Mouse (Mus musculus): ENCODE data around the gene Pebp1. TPM values are rescaled to one million over a fixed set of nuclear protein-coding genes. Genes with fewer than 3 reads are reported as not detected.

Pebp1 gene
- polyA plus RNA-seq, 1 experiment from 2014 or later, result 543 TPM

DNA sequence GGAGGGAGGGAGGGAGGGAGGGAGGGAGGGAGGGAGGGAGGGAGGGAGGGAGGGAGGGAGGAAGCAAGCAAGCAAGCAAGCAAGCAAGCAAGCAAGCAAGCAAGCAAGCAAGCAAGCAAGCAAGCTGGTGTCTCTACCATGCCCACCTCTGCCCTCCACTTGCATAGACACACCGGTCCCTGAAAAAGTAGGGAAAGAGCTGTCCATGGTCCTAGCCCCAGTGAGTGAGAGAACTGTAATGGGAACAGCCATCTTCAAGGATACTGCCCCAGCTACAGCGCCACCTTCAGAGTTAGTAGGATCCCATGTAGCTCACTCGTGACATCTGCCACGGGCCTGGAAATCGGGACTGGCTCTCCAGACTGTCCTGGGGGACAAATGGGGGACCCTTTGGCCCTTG lies 22.7 kb downstream of the Pebp1 start:
- Histone ChIP-seq H3K4me1 (replicated peaks) (no peaks in the 10 kb centered on the region), H3K4me2 (no peak overlapping the region), H3K36me3 (peaks cover 11% of the 10 kb centered on the region), H3K9me3 (replicated peaks) (no peaks in the 10 kb centered on the region), H3K9ac (no peak overlapping the region), H3K27me3 (no peaks in the 10 kb centered on the region), H3K27ac (no peak overlapping the region), H3K4me3 (no peak overlapping the region)
- WGBS, result 48% methylated on average over 5 of the region's 5 CpGs
- ATAC-seq (replicated peaks; ENCODE audit: insufficient number of reproducible peaks, insufficient read depth, low FRiP score, low read depth), result no peak

DNA sequence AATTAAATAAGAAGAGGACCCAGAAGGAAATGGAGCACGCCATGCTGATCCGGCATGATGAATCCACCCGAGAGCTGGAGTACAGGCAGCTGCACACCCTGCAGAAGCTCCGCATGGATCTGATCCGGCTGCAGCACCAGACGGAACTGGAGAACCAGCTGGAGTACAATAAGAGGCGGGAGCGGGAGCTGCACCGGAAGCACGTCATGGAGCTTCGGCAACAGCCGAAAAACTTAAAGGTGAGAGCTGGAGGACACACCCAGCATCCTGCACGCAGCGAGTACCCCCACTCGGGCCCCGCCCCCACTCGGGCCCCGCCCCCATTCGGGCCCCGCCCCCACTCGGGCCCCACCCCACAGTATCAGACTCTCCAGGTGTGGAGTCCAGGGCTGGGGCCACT lies 23.9 kb downstream of the Pebp1 start:
- no peak overlapping the region for H3K4me2 ChIP-seq
- 78% methylated on average over 21 of the region's 21 CpGs for WGBS
- ATAC-seq (replicated peaks; ENCODE audit: insufficient number of reproducible peaks, insufficient read depth, low FRiP score, low read depth), result no peak

DNA sequence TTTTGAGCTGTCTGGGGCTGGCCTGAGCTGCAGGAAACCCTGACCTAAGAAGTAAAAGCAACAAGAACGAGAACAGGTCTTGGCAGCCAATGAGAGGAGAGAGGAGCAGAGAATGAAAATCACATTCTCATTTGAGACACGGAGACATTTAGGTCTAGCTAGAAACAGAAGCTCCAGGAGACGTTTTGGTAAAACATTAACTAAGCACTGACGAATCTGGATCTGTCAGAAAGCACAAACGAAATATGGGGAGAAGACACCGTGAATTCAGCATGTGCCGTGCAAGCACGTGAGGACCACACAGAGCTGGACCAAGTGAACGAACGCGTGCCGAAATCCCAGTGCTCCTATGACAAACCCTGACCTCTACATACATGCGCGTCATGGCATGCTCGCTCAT lies 29.1 kb downstream of the Pebp1 start:
- Histone ChIP-seq H3K27ac (no peak overlapping the region), H3K4me3 (no peak overlapping the region), H3K27me3 (no peaks in the 10 kb centered on the region), H3K4me2 (no peak overlapping the region), H3K36me3 (peaks cover 13% of the 10 kb centered on the region), H3K9me3 (replicated peaks) (no peaks in the 10 kb centered on the region), H3K9ac (no peak overlapping the region), H3K4me1 (replicated peaks) (no peaks in the 10 kb centered on the region)
- WGBS, result 90% methylated on average over 15 of the region's 15 CpGs
- no peak for ATAC-seq (replicated peaks; ENCODE audit: insufficient number of reproducible peaks, insufficient read depth, low FRiP score, low read depth)

More for the DNA sequence above, 23.9 kb downstream of the Pebp1 start:
- Histone ChIP-seq H3K27ac (no peak overlapping the region), H3K36me3 (peaks cover 11% of the 10 kb centered on the region), H3K27me3 (no peaks in the 10 kb centered on the region), H3K4me3 (no peak overlapping the region), H3K9ac (no peak overlapping the region), H3K9me3 (replicated peaks) (no peaks in the 10 kb centered on the region), H3K4me1 (replicated peaks) (no peaks in the 10 kb centered on the region)

DNA sequence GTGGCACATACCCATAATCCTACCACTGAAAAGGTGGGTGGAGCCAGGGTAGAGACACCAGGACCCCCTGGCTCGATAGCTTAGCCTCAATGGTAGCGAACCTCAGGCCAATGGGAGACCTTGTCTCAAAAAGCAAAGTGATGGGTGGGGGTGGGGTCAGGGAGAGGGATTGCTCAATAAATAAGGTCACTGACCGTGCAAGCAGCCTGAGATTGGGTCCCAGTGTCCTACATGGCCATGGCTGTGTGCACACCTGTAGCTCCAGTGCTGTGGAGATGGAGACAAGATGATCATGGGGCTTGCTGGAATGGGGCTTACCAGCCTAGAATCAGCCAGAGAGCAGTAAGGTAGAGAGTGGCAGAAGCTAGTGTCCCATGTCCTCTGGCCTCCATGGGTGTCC lies 35.7 kb downstream of the Pebp1 start:
- ATAC-seq (replicated peaks; ENCODE audit: insufficient number of reproducible peaks, insufficient read depth, low FRiP score, low read depth), result no peak
- Histone ChIP-seq H3K36me3 (0 out of 2 replicates have a peak, but pooled peaks cover 5% of the 10 kb centered on the region), H3K4me1 (replicated peaks) (0 out of 2 replicates have a peak, but pooled peaks cover 5% of the 10 kb centered on the region), H3K4me3 (no peak overlapping the region), H3K9ac (no peak overlapping the region), H3K4me2 (no peak overlapping the region), H3K27ac (no peak overlapping the region), H3K9me3 (replicated peaks) (no peaks in the 10 kb centered on the region), H3K27me3 (no peaks in the 10 kb centered on the region)
- 96% methylated on average over 3 of the region's 3 CpGs for WGBS

DNA sequence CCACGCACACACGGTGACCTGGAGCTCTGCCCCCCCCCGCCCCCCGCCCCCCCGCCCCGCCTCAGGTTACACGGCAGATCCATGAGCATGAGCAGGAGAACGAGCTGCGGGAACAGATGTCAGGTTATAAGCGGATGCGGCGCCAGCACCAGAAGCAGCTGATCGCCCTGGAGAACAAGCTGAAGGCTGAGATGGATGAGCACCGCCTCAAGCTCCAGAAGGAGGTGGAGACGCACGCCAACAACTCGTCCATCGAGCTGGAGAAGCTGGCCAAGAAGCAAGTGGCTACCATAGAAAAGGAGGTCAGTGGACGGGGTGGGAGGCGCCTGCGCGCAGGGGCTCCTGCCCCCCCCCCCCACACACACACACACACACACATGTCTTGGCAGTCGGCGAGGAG lies 36.6 kb downstream of the Pebp1 start:
- H3K27ac ChIP-seq, result no peak overlapping the region
- H3K4me1 ChIP-seq (replicated peaks), result 0 out of 2 replicates have a peak, but pooled peaks cover 5% of the 10 kb centered on the region
- H3K9ac ChIP-seq, result no peak overlapping the region
- no peaks in the 10 kb centered on the region for H3K9me3 ChIP-seq (replicated peaks)
- 71% methylated on average over 23 of the region's 24 CpGs for WGBS
- H3K4me2 ChIP-seq, result no peak overlapping the region
- H3K27me3 ChIP-seq, result no peaks in the 10 kb centered on the region
- no peak overlapping the region for H3K4me3 ChIP-seq
- H3K36me3 ChIP-seq, result no peaks in the 10 kb centered on the region
- ATAC-seq (replicated peaks; ENCODE audit: insufficient number of reproducible peaks, insufficient read depth, low FRiP score, low read depth), result no peak

DNA sequence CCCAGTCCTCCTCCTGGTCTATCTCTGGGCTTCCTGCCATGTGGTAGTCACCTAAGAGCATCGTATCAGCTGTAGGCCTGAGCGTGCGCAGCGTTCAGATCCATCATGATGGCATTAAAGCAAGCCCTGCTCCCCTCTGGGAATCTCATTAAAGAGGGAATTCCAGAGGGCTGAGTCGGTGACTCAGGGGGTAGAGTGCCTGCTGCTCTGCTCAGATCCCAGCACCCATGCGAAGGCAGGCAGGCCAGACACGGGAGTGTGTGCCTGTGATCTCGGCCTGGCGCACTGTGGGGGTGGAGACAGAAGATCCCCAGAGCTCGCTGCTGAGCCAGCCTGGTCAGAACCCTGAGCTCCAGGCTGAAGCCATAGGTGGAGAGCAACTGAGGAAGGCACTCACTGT lies 39.1 kb downstream of the Pebp1 start:
- Histone ChIP-seq H3K4me1 (replicated peaks) (0 out of 2 replicates have a peak, but pooled peaks cover 5% of the 10 kb centered on the region), H3K4me2 (no peak overlapping the region), H3K4me3 (no peak overlapping the region), H3K9me3 (replicated peaks) (no peaks in the 10 kb centered on the region), H3K9ac (no peak overlapping the region), H3K36me3 (no peaks in the 10 kb centered on the region), H3K27ac (no peak overlapping the region), H3K27me3 (no peaks in the 10 kb centered on the region)
- ATAC-seq (replicated peaks; ENCODE audit: insufficient number of reproducible peaks, insufficient read depth, low FRiP score, low read depth), result 0 out of 2 replicates have a peak, but pooled peaks have one; percentile 40
- WGBS, result 20% methylated on average over 10 of the region's 10 CpGs

DNA sequence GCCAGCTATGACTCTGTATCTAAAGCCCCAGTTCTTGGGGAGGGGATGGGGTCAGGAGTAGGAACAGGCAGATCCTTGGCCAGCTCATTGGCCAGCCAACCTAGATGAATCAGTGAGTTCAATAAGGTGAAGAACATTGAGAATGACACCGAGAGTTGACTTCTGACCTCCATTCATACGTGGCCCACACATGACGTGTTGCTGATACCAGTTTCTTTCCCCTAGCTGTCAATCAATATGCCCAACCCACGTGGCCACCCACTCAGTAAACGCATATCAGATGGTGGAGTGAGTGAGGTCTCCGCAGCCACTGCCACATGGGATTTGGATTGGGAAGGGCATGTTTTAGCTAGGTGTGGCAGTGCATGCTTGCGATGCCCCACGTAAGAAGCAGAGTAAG lies 42.3 kb downstream of the Pebp1 start:
- H3K27me3 ChIP-seq, result no peaks in the 10 kb centered on the region

DNA sequence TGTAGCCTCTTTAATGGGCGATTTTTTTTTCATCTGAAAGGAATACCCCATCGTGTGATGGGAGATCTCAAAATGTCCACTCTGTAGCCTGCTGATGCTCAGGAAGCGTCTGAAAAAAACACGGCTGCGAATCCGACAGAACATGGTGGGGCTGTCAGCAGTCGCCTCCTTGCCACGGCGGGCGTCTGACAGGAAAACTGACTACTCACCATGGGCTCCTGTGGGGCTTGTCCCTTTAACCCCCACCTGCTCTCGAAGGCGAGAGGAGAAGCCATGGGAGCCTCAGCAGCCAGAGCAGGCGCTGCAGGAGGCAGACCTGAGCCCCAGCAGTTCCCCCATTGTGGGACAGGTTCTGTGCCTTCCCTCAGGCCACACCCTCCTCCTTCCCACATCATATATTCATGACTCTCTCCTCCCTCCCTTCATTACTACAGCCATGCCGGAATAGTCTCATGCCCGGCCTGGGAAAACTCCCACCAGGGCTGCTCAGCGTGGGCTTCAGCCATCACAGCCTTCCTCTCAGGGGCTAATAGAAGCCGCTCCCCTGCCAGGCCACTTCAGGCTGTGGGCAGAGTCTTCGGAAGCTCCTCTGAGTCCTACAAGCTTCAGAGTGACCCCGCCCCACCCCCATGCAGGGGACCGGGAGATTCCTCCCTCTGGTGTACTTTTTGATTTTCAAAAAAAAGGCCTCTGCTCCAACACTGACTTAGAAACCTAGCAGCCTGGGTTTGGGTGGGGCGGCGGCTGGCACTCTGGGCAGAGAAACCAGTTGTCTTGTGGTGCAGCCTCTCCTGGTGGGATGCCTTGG lies 44.5 kb downstream of the Pebp1 start:
- Histone ChIP-seq H3K9ac (peak overlapping the region; percentile 38; the same call in 1 of the 2 replicates), H3K9me3 (replicated peaks) (no peaks in the 10 kb centered on the region), H3K4me3 (peak overlapping the region; percentile 43), H3K4me1 (replicated peaks) (peaks cover 17% of the 10 kb centered on the region), H3K27me3 (no peaks in the 10 kb centered on the region), H3K4me2 (peak overlapping the region; percentile 79), H3K27ac (no peak overlapping the region), H3K36me3 (no peaks in the 10 kb centered on the region)
- WGBS, result 30% methylated on average over 22 of the region's 22 CpGs
- ATAC-seq (replicated peaks; ENCODE audit: insufficient number of reproducible peaks, insufficient read depth, low FRiP score, low read depth), result no peak

More for the DNA sequence above, 42.3 kb downstream of the Pebp1 start:
- Histone ChIP-seq H3K9me3 (replicated peaks) (no peaks in the 10 kb centered on the region), H3K4me1 (replicated peaks) (peaks cover 19% of the 10 kb centered on the region), H3K9ac (no peak overlapping the region), H3K27ac (no peak overlapping the region), H3K36me3 (no peaks in the 10 kb centered on the region), H3K4me2 (no peak overlapping the region), H3K4me3 (no peak overlapping the region)
- no peak for ATAC-seq (replicated peaks; ENCODE audit: insufficient number of reproducible peaks, insufficient read depth, low FRiP score, low read depth)
- WGBS, result 89% methylated on average over 8 of the region's 8 CpGs

DNA sequence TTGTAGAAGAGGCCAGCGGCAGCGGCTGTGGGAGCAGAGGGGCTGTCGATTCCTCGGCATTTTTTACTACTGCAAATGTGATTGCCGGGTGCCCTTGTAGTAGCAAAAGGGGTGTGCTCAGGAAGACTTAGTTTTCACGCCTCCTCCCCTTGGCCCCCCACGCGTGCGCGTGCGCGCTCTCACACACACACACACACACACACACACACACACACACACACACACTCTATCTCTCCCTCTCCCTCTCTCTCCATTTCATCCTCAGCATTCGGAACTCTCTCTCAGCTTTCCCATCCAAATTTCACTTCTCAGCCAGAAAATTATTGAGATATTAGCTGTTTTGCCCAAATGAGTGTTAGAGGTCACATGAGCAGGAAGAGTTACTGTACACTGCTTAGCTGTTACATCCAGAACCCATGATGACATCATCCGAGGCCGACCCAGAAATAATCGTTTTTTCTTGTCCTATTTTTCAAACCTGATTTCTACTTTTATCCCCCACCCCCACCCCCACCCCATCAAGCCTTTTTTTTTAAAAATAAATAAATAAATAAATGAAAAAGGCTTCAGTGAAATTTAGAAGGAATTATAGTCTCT lies 45.4 kb downstream of the Pebp1 start:
- Histone ChIP-seq H3K4me2 (peak overlapping the region; percentile 79), H3K4me1 (replicated peaks) (peaks cover 17% of the 10 kb centered on the region), H3K4me3 (0 out of 2 replicates have a peak overlapping the region, but pooled peaks have one; percentile 43), H3K27ac (no peak overlapping the region), H3K9ac (no peak overlapping the region), H3K36me3 (no peaks in the 10 kb centered on the region), H3K27me3 (no peaks in the 10 kb centered on the region), H3K9me3 (replicated peaks) (no peaks in the 10 kb centered on the region)
- 59% methylated on average over 16 of the region's 16 CpGs for WGBS
- no peak for ATAC-seq (replicated peaks; ENCODE audit: insufficient number of reproducible peaks, insufficient read depth, low FRiP score, low read depth)

DNA sequence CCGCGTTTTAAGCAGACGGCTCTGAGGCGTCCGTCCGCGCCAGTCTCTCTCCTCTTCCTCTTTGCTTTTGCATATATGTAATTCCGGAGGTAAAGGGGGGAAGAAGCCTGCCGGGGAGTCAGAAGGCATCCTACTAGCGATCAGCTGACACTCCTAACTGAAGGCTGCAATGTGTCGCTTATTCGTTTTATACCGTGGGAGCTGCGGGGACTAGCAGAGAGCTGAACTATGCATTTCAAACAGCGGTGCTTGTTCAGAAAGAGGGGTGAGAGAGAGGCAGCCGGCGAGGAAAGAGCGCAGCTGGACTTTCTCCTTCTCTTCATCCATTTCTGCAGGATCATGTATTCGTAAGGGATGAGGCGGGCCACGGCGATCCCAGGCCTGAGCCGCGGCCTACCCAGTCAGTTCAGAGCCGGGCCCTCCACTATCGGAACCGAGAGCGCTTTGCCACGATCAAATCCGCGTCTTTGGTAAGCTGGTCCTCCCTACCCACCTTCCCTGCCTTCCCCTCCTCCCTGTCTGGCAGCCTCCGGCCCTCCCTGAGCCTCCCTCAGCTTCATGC lies 46.6 kb downstream of the Pebp1 start:
- Histone ChIP-seq H3K27ac (peak overlapping the region; percentile 45), H3K9me3 (replicated peaks) (no peaks in the 10 kb centered on the region), H3K27me3 (no peaks in the 10 kb centered on the region), H3K9ac (peak overlapping the region; percentile 58), H3K4me2 (peak overlapping the region; percentile 79), H3K4me3 (peak overlapping the region; percentile 52), H3K36me3 (no peaks in the 10 kb centered on the region), H3K4me1 (replicated peaks) (peaks cover 17% of the 10 kb centered on the region)
- no peak for ATAC-seq (replicated peaks; ENCODE audit: insufficient number of reproducible peaks, insufficient read depth, low FRiP score, low read depth)
- WGBS, result 6% methylated on average over 32 of the region's 32 CpGs

DNA sequence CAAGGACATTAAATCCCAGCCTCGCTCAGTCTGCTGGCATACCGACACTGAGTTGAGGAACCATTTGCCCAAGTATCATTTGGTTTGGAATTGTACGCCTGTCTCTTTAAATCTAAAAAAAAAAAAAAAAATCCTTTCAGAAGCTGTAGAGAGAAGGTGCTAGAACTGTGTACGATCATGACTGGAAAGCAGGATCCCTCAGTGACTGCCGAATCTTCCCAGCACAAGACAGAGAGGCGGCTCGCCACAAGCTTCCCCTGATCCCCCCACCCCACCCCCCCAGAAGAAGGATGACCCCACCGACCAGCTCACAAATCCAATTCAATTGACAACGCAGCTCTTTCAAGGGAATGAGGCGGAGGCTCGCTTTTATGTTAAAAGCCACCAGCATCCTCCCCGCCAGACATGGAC lies 47.1 kb downstream of the Pebp1 start:
- WGBS, result 12% methylated on average over 12 of the region's 12 CpGs
- peak overlapping the region; percentile 79 for H3K4me2 ChIP-seq
- peak overlapping the region; percentile 45; the same call in 1 of the 2 replicates for H3K27ac ChIP-seq
- no peaks in the 10 kb centered on the region for H3K27me3 ChIP-seq
- H3K4me1 ChIP-seq (replicated peaks), result peaks cover 17% of the 10 kb centered on the region
- H3K9me3 ChIP-seq (replicated peaks), result no peaks in the 10 kb centered on the region
- ATAC-seq (replicated peaks; ENCODE audit: insufficient number of reproducible peaks, insufficient read depth, low FRiP score, low read depth), result no peak; the same call in 1 of the 2 replicates
- peak overlapping the region; percentile 58 for H3K9ac ChIP-seq
- peak overlapping the region; percentile 52 for H3K4me3 ChIP-seq
- H3K36me3 ChIP-seq, result no peaks in the 10 kb centered on the region

Data from heart, embryonic 15.5 days (tissue).